Mouse (Mus musculus) hindbrain, embryonic 12.5 days (tissue): ENCODE results near the gene Crk. TPM values are rescaled to one million over a fixed set of nuclear protein-coding genes. Genes with fewer than 3 reads are reported as not detected.

Experiments
- ATAC-seq: fragments of 200-750 bp; cut with Nextera tagmentation; 2 replicates; pipeline ENCODE4 v1.8.0; 2017; ENCODE audit warnings: moderate TSS enrichment; ENCODE audit not compliant: low FRiP score
- H3K27ac ChIP-seq: fragments of 300-500 bp; sonication (generic); 2 replicates; pipeline ENCODE4 v1.5.1; 2016; ENCODE audit warnings: mild to moderate bottlenecking
- H3K27me3 ChIP-seq: fragments of 300-500 bp; sonication (generic); 2 replicates; pipeline ENCODE4 v1.6.1; 2016; ENCODE audit warnings: mild to moderate bottlenecking
- H3K36me3 ChIP-seq: fragments of 300-500 bp; sonication (generic); 2 replicates; pipeline ENCODE4 v1.6.1; 2016; ENCODE audit warnings: mild to moderate bottlenecking
- H3K4me1 ChIP-seq: fragments of 300-500 bp; sonication (generic); 2 replicates; pipeline ENCODE4 v1.6.1; 2016
- H3K4me2 ChIP-seq: fragments of 300-500 bp; sonication (generic); replicated peaks from 2 replicates; pipeline ENCODE4 v1.6.1; 2016; ENCODE audit warnings: mild to moderate bottlenecking
- H3K4me3 ChIP-seq: fragments of 300-500 bp; sonication (generic); 2 replicates; pipeline ENCODE4 v1.5.1; 2016; ENCODE audit warnings: mild to moderate bottlenecking
- H3K9ac ChIP-seq: fragments of 300-500 bp; sonication (generic); 2 replicates; pipeline ENCODE4 v1.6.1; 2016; ENCODE audit warnings: mild to moderate bottlenecking, moderate library complexity
- H3K9me3 ChIP-seq: fragments of 300-500 bp; sonication (generic); replicated peaks from 2 replicates; pipeline ENCODE4 v1.6.1; 2016; ENCODE audit warnings: mild to moderate bottlenecking
- WGBS: fragments of 180-500 bp; shearing (Covaris S2); methylation state at CpG from one replicate; pipeline ENCODE4 v1.1.7; 2016; 5-methylcytosine and 5-hydroxymethylcytosine counted together
- polyA plus RNA-seq: library from polyadenylated mRNA; unstranded; fragments of >200 nt; fragmentation: Nextera tagmentation; extraction: Ambion mirVana; gene quantifications from 2 replicates; pipeline ENCODE4 v1.2.1, GENCODE M21; 2016

Crk gene
- polyA plus RNA-seq, 1 experiment from 2014 or later: 136 TPM

- no peak overlapping the region for H3K9ac ChIP-seq
- peaks cover 31% of the 10 kb centered on the region for H3K27me3 ChIP-seq
- H3K4me2 ChIP-seq: no peak overlapping the region
- no peaks in the 10 kb centered on the region for H3K9me3 ChIP-seq
- ATAC-seq: no peak
- no peak overlapping the region for H3K4me3 ChIP-seq
- no peak overlapping the region for H3K27ac ChIP-seq
- 91% methylated on average over 13 of the region's 13 CpGs for WGBS
- H3K36me3 ChIP-seq: peaks cover 12% of the 10 kb centered on the region
- peaks cover 24% of the 10 kb centered on the region for H3K4me1 ChIP-seq
Observed at GRCm38 (mm10) chr11:75658311-75658710, 20.7 kb upstream of the Crk start.

DNA sequence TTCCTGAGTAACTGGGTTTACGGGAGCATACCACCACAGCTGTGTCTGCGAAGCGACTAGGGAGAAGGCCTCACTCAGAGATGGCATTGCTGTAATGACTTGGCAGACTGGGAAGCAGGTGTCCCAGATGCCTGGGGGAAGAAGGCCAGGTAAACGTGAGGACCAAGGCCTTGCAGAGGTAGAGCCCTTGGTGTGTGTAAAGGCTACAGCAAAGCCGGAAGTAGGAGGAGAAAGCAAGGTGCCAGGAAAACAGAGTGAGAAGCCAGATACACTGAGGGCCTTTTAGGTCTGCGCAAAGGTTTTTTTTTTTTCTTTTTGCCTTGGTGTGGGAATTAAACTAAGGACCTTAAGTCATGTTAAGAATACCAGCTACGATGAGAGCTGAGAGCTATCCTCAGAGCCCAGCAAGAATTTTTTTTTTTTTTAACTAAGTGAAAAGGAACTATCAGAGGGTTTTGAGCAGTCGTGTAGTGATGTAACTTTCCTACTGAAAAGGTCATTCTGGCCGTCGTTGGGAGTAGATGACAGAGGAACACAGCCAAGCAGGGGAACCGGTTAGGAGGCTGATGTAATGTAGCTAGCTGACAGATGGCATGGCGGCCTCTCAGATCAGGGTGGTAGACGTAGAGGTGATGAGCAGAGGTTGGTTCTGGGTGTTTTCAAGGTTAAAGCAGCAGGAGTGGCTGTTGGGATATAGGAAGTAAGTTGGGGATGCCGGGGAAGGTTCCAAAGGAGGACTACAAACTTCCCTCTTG is 19.9 kb upstream of the Crk start:
- WGBS: 85% methylated on average over 14 of the region's 14 CpGs
- H3K36me3 ChIP-seq: peaks cover 12% of the 10 kb centered on the region
- no peak overlapping the region for H3K4me2 ChIP-seq
- no peak overlapping the region for H3K27ac ChIP-seq
- no peaks in the 10 kb centered on the region for H3K9me3 ChIP-seq
- H3K4me3 ChIP-seq: no peak overlapping the region
- H3K9ac ChIP-seq: no peak overlapping the region
- H3K27me3 ChIP-seq: peaks cover 22% of the 10 kb centered on the region
- ATAC-seq: no peak
- peaks cover 18% of the 10 kb centered on the region for H3K4me1 ChIP-seq

DNA sequence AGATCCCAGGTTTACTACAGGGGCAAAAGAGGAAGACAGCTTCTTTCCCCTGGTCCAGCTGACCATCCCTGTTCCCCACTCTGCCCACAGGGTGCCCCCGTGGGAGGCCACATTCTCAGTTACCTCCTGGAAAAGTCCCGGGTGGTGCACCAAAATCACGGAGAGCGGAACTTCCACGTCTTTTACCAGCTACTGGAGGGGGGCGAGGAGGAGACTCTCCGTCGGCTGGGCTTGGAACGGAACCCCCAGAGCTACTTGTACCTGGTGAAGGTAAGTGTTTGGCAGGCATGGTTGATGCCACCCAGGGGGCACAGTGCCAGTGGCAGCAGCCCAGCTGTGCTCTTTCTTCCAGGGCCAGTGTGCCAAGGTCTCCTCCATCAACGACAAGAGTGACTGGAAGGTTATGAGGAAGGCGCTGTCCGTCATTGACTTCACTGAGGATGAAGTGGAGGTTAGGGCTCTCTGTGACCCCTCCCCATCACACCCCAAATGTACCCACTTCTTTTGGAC is 18.9 kb upstream of the Crk start:
- peaks cover 14% of the 10 kb centered on the region for H3K4me1 ChIP-seq
- H3K9ac ChIP-seq: no peak overlapping the region
- no peak for ATAC-seq
- H3K9me3 ChIP-seq: no peaks in the 10 kb centered on the region
- no peak overlapping the region for H3K4me3 ChIP-seq
- no peak overlapping the region for H3K27ac ChIP-seq
- WGBS: 89% methylated on average over 12 of the region's 12 CpGs
- peaks cover 12% of the 10 kb centered on the region for H3K36me3 ChIP-seq
- H3K27me3 ChIP-seq: peaks cover 17% of the 10 kb centered on the region
- H3K4me2 ChIP-seq: no peak overlapping the region

DNA sequence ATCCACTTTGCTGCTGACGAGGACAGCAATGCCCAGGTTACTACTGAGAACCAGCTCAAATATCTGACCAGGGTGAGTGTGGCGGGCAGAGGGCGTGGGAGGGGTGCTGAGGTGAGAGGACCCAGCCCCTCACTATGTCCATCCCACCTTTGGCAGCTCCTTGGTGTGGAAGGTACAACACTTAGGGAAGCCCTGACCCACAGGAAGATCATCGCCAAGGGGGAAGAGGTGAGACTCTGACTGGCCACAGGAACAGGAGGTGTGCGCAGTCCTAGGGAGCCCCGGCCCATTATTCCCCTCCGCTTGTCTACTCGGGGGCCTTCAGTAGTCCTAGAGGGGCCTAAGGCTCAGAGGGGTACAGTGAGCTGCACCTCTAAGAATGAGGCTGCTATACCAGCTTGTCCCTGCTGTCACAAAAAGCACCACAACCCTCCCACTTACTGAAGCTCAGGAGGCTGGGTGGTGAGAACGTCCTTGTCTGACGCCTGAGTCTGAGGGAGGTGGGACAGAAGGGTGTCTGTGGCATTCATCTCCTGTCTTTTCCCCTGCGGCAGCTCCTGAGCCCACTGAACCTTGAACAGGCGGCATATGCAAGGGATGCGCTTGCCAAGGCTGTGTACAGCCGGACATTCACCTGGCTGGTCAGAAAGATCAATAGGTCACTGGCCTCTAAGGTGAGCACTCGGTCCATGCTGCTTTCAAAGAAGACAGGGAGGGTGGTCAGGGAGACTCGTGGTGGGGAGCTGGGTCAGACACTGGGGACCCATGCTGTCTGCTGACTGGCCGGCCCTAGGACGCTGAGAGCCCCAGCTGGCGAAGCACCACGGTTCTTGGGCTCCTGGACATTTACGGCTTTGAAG is 17.9 kb upstream of the Crk start:
- 91% methylated on average over 21 of the region's 21 CpGs for WGBS
- Histone ChIP-seq H3K4me1 (peaks cover 6% of the 10 kb centered on the region; the same call in 1 of the 2 replicates), H3K27me3 (peaks cover 13% of the 10 kb centered on the region), H3K9ac (no peak overlapping the region), H3K4me3 (no peak overlapping the region), H3K36me3 (peaks cover 18% of the 10 kb centered on the region), H3K4me2 (no peak overlapping the region), H3K9me3 (no peaks in the 10 kb centered on the region), H3K27ac (no peak overlapping the region)
- no peak for ATAC-seq

- Histone ChIP-seq H3K4me2 (no peak overlapping the region), H3K9ac (no peak overlapping the region), H3K27me3 (peaks cover 4% of the 10 kb centered on the region), H3K4me1 (no peaks in the 10 kb centered on the region), H3K9me3 (no peaks in the 10 kb centered on the region), H3K36me3 (peaks cover 18% of the 10 kb centered on the region), H3K4me3 (no peak overlapping the region), H3K27ac (no peak overlapping the region)
- WGBS: 93% methylated on average over 7 of the region's 7 CpGs
- ATAC-seq: no peak
Observed at GRCm38 (mm10) chr11:75662131-75662530, 16.9 kb upstream of the Crk start.

- no peaks in the 10 kb centered on the region for H3K4me1 ChIP-seq
- no peak overlapping the region for H3K27ac ChIP-seq
- peaks cover 16% of the 10 kb centered on the region for H3K36me3 ChIP-seq
- H3K9me3 ChIP-seq: no peaks in the 10 kb centered on the region
- H3K4me2 ChIP-seq: no peak overlapping the region
- H3K27me3 ChIP-seq: no peaks in the 10 kb centered on the region
- WGBS: 93% methylated on average over 6 of the region's 6 CpGs
- no peak overlapping the region for H3K4me3 ChIP-seq
- no peak overlapping the region for H3K9ac ChIP-seq
- ATAC-seq: no peak
Observed at GRCm38 (mm10) chr11:75666296-75666695, 12.8 kb upstream of the Crk start.

DNA sequence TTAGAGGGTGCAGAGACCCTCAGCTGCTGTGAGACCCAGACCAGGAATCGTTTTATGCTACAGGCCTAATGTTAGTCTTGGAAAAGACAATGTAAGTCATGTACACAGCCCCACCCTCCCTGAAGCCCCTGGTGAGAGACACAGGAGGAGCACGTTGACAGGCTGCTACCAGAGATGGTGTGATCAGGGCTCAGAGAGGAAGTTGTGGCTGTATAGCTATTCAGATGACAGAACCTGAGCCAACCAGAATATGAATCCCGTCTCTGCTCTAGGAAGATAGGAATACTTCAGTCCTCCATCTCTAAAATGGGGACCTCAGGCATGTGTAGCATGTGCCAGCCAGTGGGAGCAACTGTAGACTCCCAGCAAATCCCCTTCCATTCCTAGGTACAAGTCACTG is 10.4 kb upstream of the Crk start:
- 88% methylated on average over 3 of the region's 3 CpGs for WGBS

DNA sequence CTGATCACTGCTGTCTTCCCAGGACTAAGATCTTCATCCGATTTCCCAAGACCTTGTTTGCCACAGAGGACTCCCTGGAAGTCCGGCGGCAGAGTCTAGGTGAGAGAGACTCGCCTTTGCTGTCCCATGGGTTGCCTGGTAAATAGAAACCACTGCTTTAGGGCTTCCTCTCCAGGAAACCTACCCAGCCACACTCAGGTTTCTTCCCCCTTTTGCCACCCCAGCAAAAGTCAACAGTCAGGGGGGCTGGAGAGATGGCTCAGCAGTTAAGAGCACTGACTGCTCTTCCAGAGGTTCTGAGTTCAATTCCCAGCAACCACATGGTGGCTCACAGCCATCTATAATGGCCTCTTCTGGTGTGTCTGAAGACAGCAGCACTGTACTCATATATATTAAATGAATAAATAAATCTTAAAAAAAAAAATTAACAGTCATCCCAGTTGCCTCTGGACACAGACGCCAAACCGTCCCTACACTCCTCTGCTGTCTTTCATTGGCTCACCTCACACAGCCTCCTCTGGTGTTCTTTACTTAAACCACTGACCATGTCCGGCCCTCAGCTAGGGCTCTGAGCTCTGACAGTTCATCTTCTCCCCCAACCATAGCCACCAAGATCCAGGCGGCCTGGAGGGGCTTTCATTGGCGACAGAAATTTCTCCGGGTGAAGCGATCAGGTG is 9.7 kb upstream of the Crk start:
- no peak overlapping the region for H3K4me2 ChIP-seq
- H3K4me1 ChIP-seq: peaks cover 6% of the 10 kb centered on the region; the same call in 1 of the 2 replicates
- WGBS: 85% methylated on average over 11 of the region's 11 CpGs
- no peaks in the 10 kb centered on the region for H3K9me3 ChIP-seq
- no peak overlapping the region for H3K4me3 ChIP-seq
- H3K27me3 ChIP-seq: no peaks in the 10 kb centered on the region
- ATAC-seq: no peak
- H3K9ac ChIP-seq: no peak overlapping the region
- peaks cover 18% of the 10 kb centered on the region for H3K36me3 ChIP-seq
- H3K27ac ChIP-seq: no peak overlapping the region

More for the DNA sequence above, 10.4 kb upstream of the Crk start:
- H3K9me3 ChIP-seq: no peaks in the 10 kb centered on the region
- H3K4me3 ChIP-seq: no peak overlapping the region
- ATAC-seq: no peak
- H3K27me3 ChIP-seq: no peaks in the 10 kb centered on the region
- peaks cover 6% of the 10 kb centered on the region; the same call in 1 of the 2 replicates for H3K4me1 ChIP-seq
- no peak overlapping the region for H3K9ac ChIP-seq
- peaks cover 18% of the 10 kb centered on the region for H3K36me3 ChIP-seq
- no peak overlapping the region for H3K4me2 ChIP-seq
- no peak overlapping the region for H3K27ac ChIP-seq

DNA sequence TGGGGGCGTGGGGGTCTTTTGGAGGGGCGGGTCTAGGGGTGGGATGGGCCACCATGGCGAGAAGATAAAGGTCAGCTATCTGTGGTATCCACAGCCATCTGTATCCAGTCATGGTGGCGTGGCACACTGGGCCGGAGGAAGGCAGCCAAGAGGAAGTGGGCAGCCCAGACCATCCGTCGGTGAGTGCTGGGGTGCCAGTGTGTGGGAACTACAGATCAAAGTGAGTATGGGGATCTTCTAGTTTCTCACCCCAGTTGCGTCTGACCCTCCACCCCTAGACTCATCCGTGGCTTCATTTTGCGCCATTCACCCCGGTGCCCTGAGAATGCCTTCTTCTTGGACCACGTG is 9.2 kb upstream of the Crk start:
- Histone ChIP-seq H3K4me2 (no peak overlapping the region), H3K27ac (no peak overlapping the region), H3K9ac (no peak overlapping the region), H3K36me3 (peaks cover 18% of the 10 kb centered on the region), H3K4me3 (no peak overlapping the region), H3K27me3 (no peaks in the 10 kb centered on the region), H3K4me1 (peaks cover 6% of the 10 kb centered on the region; the same call in 1 of the 2 replicates), H3K9me3 (no peaks in the 10 kb centered on the region)
- no peak for ATAC-seq
- WGBS: 96% methylated on average over 12 of the region's 12 CpGs

DNA sequence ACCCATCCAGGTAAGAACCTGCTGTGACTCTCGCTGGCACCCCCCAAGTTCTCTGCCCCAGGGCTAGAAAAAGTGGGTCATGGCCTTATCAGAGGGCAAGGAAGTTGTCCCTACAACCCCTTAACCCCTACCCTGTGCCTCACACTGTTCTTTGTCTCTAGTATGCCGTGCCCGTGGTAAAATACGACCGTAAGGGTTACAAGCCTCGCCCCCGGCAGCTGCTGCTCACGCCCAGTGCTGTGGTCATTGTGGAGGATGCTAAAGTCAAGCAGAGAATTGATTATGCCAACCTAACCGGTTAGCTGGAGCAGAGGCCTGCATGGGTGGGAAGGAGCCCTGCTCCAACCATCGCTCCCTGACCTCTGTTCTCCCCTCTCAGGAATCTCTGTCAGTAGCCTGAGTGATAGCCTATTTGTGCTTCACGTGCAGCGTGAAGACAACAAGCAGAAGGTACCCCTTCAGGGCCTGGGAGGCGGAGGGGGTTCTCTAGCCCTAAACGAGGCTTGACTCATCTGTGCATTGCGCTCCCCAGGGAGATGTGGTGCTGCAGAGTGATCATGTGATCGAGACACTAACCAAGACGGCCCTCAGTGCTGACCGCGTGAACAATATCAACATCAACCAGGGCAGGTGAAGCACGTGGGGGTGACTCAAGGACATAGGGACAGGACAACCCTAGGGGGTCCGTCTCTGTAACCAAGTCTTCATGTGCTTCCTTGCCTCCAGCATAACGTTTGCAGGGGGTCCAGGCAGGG is 7.5 kb upstream of the Crk start:
- Histone ChIP-seq H3K9ac (no peak overlapping the region), H3K4me1 (peaks cover 6% of the 10 kb centered on the region; the same call in 1 of the 2 replicates), H3K4me2 (no peak overlapping the region), H3K9me3 (no peaks in the 10 kb centered on the region), H3K27ac (no peak overlapping the region), H3K27me3 (no peaks in the 10 kb centered on the region), H3K36me3 (peaks cover 12% of the 10 kb centered on the region; the same call in 1 of the 2 replicates), H3K4me3 (no peak overlapping the region)
- no peak for ATAC-seq
- 82% methylated on average over 22 of the region's 22 CpGs for WGBS

GRCm38 (mm10) chr11:75673411-75673810 is 5.6 kb upstream of the Crk start:
- Histone ChIP-seq H3K27me3 (no peaks in the 10 kb centered on the region), H3K4me1 (peaks cover 7% of the 10 kb centered on the region; the same call in 1 of the 2 replicates), H3K4me3 (no peak overlapping the region), H3K9ac (no peak overlapping the region), H3K4me2 (no peak overlapping the region), H3K36me3 (peaks cover 12% of the 10 kb centered on the region; the same call in 1 of the 2 replicates), H3K9me3 (no peaks in the 10 kb centered on the region), H3K27ac (no peak overlapping the region)
- ATAC-seq: no peak
- WGBS: 88% methylated on average over 5 of the region's 5 CpGs
